Mouse (Mus musculus): ENCODE data around the gene Ctnnd1.

- TF ChIP-seq CTCF (IDR thresholded peaks at IDR 0.05) (no peak), EP300 (IDR thresholded peaks at IDR 0.05) (no peak)
Observed at GRCm38 (mm10) chr2:84574130-84574529, 76.4 kb downstream of the Ctnnd1 start.

All from lung, postnatal 0 days (tissue).